Mouse (Mus musculus) neural tube, postnatal 0 days (tissue): Measurements from ENCODE around the gene Apoa4. TPM values are rescaled to one million over a fixed set of nuclear protein-coding genes. Genes with fewer than 3 reads are reported as not detected.

Source experiments
- polyA plus RNA-seq: library from polyadenylated mRNA; unstranded; fragments of >200 nt; fragmentation: Nextera tagmentation; extraction: Ambion mirVana; gene quantifications from 2 replicates; pipeline ENCODE4 v1.2.1, GENCODE M21; 2015

Gene Apoa4
- 0.09 TPM in 1 of 2 replicates, not detected in the other for polyA plus RNA-seq

DNA sequence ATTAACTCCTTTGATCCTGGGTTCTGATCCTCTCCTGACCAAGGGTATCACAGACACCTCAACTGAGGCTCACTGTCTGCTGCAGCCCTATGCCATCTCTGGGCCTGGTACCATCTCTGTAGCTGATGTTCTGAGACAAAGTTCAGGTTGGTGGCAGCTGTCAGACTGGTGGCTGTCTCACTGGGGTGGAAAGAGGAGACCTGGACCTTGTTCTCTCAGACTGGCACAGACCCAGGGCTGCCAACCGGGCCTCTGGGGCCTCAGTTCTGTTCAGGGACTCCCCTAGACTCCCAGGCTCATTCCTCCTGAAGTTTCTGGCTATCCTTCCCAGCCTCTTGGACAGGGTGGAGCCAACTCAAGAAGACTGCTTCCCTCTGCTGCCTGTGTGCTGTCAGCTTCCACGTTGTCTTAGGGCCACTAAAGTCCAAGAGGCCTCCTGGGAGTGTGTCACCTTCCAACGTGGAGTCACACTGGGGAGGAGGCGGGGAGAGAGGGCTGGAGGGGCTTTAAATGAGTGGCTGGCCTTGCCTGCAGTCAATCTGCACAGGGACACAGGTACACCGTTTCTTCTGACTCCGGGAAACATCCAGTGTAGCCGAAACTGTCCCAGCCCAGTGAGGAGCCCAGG is at the start of gene Apoa4:
Apoa4 (plus strand) TSS at position 171 of the 628 bp plus-strand sequence.

DNA sequence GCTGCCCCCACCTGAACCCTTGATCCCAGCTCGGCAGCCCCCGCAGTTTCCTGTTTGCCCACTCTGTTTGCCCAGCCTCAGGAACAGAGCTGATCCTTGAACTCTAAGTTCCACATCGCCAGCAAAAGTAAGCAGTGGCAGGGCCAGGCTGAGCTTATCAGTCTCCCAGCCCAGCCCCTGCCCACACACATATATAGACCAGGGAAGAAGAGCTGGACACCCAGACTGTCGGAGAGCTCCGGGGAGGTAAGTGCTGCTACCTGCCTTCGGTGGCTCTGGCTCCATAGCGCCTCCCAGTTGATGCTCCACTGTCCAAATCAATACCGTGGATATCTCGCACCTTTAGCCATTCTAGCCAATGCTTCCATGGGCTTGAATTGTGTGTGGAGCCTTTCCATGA is 12.0 kb upstream of the Apoa4 start, which contains the start of gene Apoa1:
Apoa1 (plus strand) TSS at position 90 of the 400 bp plus-strand sequence.

DNA sequence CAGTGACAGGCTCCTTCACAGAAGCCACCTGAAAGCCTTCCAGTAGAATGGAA is 5.1 kb upstream of the Apoa4 start, which contains the start of gene Apoc3:
Apoc3 (minus strand) TSS at position 41 of the 53 bp plus-strand sequence.

DNA sequence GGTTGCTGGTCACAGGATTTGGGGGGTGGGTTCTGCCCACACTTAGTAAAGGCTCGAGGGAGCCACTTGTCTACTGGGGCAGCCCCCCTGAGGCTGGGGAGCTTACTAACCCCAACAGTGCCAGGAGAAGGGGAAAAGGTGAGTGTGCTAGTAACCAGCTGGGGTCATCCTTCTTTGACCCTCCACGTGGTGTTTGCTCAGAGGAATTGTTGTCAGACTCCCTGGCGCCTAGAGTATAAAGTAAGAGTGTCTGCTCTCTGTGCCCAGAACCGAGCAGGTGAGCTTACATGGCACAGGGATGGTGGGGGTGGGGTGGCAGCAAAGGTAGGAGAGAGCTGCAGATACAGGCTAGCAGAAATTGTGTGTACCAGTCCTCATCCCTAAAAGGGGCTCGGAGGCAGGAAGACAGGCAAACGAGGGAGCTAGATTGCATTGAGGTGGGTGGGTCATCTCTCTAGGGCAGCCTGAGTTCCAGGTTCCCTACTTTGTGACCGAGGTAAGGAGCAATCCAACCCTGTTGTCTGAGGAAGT is 27.9 kb downstream of the Apoa4 start, which contains the start of gene Apoa5:
Apoa5 (plus strand) TSS at position 291 of the 531 bp plus-strand sequence.

DNA sequence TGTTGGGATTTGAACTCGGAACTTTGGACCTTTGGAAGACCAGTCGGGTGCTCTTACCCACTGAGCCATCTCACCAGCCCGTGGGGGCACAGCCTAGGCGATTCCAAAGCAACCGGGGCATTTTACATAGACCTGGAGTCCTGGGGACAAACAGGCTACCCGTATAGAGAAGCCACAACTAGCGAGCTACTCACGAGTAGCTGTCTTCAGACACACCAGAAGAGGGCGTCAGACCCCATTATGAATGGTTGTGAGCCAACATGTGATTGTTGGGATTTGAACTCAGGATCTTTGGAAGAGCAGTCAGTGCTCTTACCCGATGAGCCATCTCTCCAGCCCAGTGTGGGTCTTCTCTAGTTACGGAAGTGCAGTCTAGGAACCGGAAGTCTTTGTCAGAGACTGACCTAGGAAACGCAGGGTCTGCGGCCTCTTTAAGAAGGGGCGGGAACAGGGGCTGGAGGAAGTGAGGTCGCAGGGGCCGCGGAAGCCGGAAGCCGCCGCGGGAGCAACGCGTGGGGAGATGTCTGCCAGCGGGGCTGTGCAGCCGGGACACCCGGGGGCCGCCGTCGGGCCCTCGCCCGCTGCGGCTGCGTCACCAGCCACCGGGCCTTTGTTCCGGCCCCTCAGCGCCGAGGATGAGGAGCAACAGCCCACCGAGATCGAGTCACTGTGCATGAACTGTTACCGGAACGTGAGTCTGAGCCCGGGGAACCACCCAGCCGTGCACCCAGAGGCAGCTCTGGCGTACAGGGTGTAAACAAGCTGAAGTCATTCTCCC is 32.4 kb downstream of the Apoa4 start, which contains the start of gene Zpr1:
Zpr1 (plus strand) TSS at position 388 of the 778 bp plus-strand sequence.

DNA sequence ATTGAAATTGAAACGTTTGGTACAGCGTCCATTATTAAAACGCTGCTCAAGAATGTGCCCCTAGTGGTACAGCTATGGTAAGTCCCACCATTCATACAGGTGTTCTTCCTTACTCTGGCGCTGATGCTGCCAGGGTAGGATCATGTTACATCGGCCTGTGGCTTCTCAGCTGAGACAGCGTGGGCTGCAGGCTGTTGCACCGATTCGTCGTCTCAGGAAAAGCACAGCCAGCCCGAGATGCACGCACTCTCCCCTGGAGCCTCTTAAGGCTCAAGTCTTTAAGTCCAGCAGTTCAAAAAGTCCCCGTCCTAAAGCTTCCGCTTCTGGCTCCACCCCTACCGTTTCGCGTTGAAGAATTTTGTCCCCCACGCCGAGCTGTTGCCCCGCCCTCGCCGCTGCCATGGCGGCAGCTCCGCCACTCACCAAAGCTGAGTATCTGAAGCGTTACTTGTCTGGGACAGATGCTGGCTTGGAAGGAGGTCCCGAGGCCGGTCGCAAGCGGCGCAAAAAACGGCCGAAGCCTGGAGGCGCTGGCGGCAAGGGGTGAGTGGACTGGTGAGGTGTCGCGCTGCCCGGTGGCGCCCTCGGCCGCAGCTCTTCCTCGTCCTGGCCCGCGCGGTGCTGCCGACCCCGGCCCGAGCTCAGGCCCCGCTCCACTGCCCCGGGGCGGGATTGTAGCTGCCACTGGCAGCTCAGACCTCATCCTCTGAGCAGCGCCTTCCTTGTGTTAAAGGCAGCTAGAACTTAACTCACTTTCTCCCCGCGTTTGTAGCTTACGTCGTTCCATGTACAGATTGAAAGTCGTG is 42.3 kb downstream of the Apoa4 start, which contains the start of gene Bud13:
Bud13 (plus strand) TSS at position 378 of the 806 bp plus-strand sequence.

Other genes with a start within 250 kb of the Apoa4 start
- gene Pafah1b2, start 228.0 kb upstream of the Apoa4 start, polyA plus RNA-seq = 203 and 224 TPM in 2 replicates
- gene Sik3, start 227.9 kb upstream of the Apoa4 start, polyA plus RNA-seq = 15.1 and 16.0 TPM in 2 replicates
- 9.7 and 9.8 TPM in 2 replicates for gene Apoa1, start 12.1 kb upstream of the Apoa4 start, polyA plus RNA-seq
- not detected in 2 replicates for gene Apoc3, start 5.1 kb upstream of the Apoa4 start, polyA plus RNA-seq
- gene Apoa5, start 27.9 kb downstream of the Apoa4 start, polyA plus RNA-seq = 0.33 TPM in 1 of 2 replicates, not detected in the other
- gene Zpr1, start 32.4 kb downstream of the Apoa4 start, polyA plus RNA-seq = 44.5 and 46.8 TPM in 2 replicates
- gene Bud13, start 42.3 kb downstream of the Apoa4 start, polyA plus RNA-seq = 11.6 and 12.2 TPM in 2 replicates
- not detected in 2 replicates for gene 4931429L15Rik, start 79.3 kb downstream of the Apoa4 start, polyA plus RNA-seq